35 mouse cellular contexts compared by ENCODE assay signal in the genomic region with DNA sequence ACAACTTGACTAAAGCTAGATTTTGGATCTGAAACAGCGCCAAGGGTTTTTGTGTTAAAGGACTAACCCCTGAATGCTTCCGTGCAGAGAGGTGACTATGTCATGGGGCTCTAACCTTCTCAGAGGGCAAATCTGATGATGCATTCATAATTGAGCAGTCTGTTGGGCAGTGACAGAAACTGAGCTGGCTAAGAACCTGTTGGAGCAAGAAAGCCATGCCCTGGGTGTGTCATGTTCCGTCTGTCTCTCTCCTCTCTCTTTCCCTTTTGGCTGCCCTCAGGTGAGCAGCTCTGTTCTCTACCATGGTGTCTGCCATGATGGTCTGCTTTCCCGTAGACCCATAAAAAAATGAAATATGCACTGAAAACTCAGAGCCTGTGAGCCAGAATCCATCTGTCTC. TPM values are rescaled to one million over a fixed set of nuclear protein-coding genes. Genes with fewer than 3 reads are reported as not detected.
"Had no signal": no experiment of that assay in that cellular context is flagged by ENCODE, and none has a peak within 500 bp of the region (broad histone marks: within the 10 kb centered on the region; RNA-seq: fewer than 3 reads in every experiment).

No protein-coding gene starts in this region.

- ATAC-seq: hindbrain, embryonic 16.5 days; hindbrain, postnatal 0 days; inflammation-experienced regulatory T-cells, adult 6 months; intestine, embryonic 15.5 days; intestine, embryonic 16.5 days; intestine, postnatal 0 days had no signal

- H3K4me2 ChIP-seq: heart, embryonic 12.5 days; heart, embryonic 13.5 days; heart, embryonic 15.5 days; hindbrain, embryonic 12.5 days; hindbrain, embryonic 13.5 days; hindbrain, embryonic 14.5 days; hindbrain, embryonic 15.5 days; intestine, embryonic 15.5 days; kidney, embryonic 15.5 days had no signal

- H3K36me3 ChIP-seq: heart, embryonic 10.5 days; heart, embryonic 12.5 days; heart, embryonic 13.5 days; heart, embryonic 15.5 days; hindbrain, embryonic 10.5 days; hindbrain, embryonic 12.5 days; hindbrain, embryonic 13.5 days; hindbrain, embryonic 15.5 days; intestine, embryonic 15.5 days; kidney, embryonic 15.5 days had no signal

- H3K9me3 ChIP-seq: heart, embryonic 10.5 days; heart, embryonic 12.5 days; heart, embryonic 13.5 days; heart, embryonic 15.5 days; hindbrain, embryonic 10.5 days; hindbrain, embryonic 12.5 days; hindbrain, embryonic 13.5 days; hindbrain, embryonic 15.5 days; intestine, embryonic 15.5 days; kidney, embryonic 15.5 days had no signal

- H3K4me1 ChIP-seq: heart, embryonic 10.5 days; heart, embryonic 12.5 days; heart, embryonic 13.5 days; hindbrain, embryonic 10.5 days; hindbrain, embryonic 12.5 days; hindbrain, embryonic 13.5 days; hindbrain, embryonic 15.5 days had no signal

- H3K4me3 ChIP-seq: heart, embryonic 10.5 days; heart, embryonic 12.5 days; heart, embryonic 13.5 days; heart, embryonic 15.5 days; hindbrain, embryonic 10.5 days; hindbrain, embryonic 12.5 days; hindbrain, embryonic 13.5 days; hindbrain, embryonic 15.5 days; intestine, embryonic 15.5 days; kidney, embryonic 15.5 days; layer of hippocampus, adult 2 months had no signal

- H3K9ac ChIP-seq: heart, embryonic 12.5 days; heart, embryonic 13.5 days; heart, embryonic 15.5 days; hindbrain, embryonic 12.5 days; hindbrain, embryonic 13.5 days; hindbrain, embryonic 14.5 days; hindbrain, embryonic 15.5 days; intestine, embryonic 15.5 days; kidney, embryonic 15.5 days had no signal

- DNase-seq: heart, postnatal 10 days; heart, postnatal 14 days; heart, postnatal 36 days; heart, postnatal 4 days; kidney, adult 11 months; kidney, adult 18-20 months; kidney, adult 2 months; kidney, adult 8-10 months; kidney, adult 9 months; kidney, postnatal 10 days; kidney, postnatal 14 days; kidney, postnatal 25 days; kidney, postnatal 36 days; kidney, postnatal 4 days; layer of hippocampus, adult 9-11 months; layer of hippocampus, postnatal 36 days had no signal

- H3K27me3 ChIP-seq: heart, embryonic 12.5 days; heart, embryonic 13.5 days; heart, embryonic 15.5 days; hindbrain, embryonic 12.5 days; hindbrain, embryonic 13.5 days; hindbrain, embryonic 15.5 days; intestine, embryonic 15.5 days; kidney, embryonic 15.5 days had no signal

- H3K27ac ChIP-seq: heart, embryonic 10.5 days; heart, embryonic 13.5 days; heart, embryonic 15.5 days; hindbrain, embryonic 10.5 days; hindbrain, embryonic 12.5 days; hindbrain, embryonic 13.5 days; hindbrain, embryonic 14.5 days; hindbrain, embryonic 15.5 days; hindbrain, postnatal 0 days; intestine, embryonic 15.5 days; kidney, embryonic 15.5 days; kidney, postnatal 0 days; layer of hippocampus, adult 2 months had no signal

RNA-seq across cellular contexts. Expression of a gene that starts 44.0 kb away (rescaled TPM):
- total RNA-seq: hematopoietic stem cell, adult 5-6 weeks had no signal
